Mouse (Mus musculus) liver, embryonic 12.5 days (tissue): ENCODE measurements around the gene Gm11114. TPM values are rescaled to one million over a fixed set of nuclear protein-coding genes. Genes with fewer than 3 reads are reported as not detected.

ENCODE experiments used
- ATAC-seq: fragments of 200-750 bp; cut with Nextera tagmentation; 2 replicates; pipeline ENCODE4 v1.8.0; 2017; ENCODE audit warnings: moderate number of reproducible peaks, mild to moderate bottlenecking, moderate library complexity
- H3K27ac ChIP-seq: fragments of 300-500 bp; sonication (generic); 2 replicates; pipeline ENCODE4 v1.5.1; 2016; ENCODE audit warnings: mild to moderate bottlenecking
- H3K27me3 ChIP-seq: fragments of 300-500 bp; sonication (generic); replicated peaks from 2 replicates; pipeline ENCODE4 v1.6.1; 2016; ENCODE audit warnings: mild to moderate bottlenecking, moderate library complexity
- H3K36me3 ChIP-seq: fragments of 300-500 bp; sonication (generic); 2 replicates; pipeline ENCODE4 v1.6.1; 2016; ENCODE audit warnings: mild to moderate bottlenecking, moderate library complexity
- H3K4me1 ChIP-seq: fragments of 300-500 bp; sonication (generic); 2 replicates; pipeline ENCODE4 v1.6.1; 2016
- H3K4me2 ChIP-seq: fragments of 300-500 bp; sonication (generic); 2 replicates; pipeline ENCODE4 v1.6.1; 2016; ENCODE audit warnings: mild to moderate bottlenecking, moderate library complexity
- H3K4me3 ChIP-seq: fragments of 300-500 bp; sonication (generic); 2 replicates; pipeline ENCODE4 v1.5.1; 2016; ENCODE audit warnings: mild to moderate bottlenecking, moderate library complexity
- H3K9ac ChIP-seq: fragments of 300-500 bp; sonication (generic); 2 replicates; pipeline ENCODE4 v1.6.1; 2016; ENCODE audit warnings: mild to moderate bottlenecking, moderate library complexity
- H3K9me3 ChIP-seq: fragments of 300-500 bp; sonication (generic); replicated peaks from 2 replicates; pipeline ENCODE4 v1.6.1; 2016; ENCODE audit warnings: mild to moderate bottlenecking, moderate library complexity
- WGBS: fragments of 180-500 bp; shearing (Covaris S2); methylation state at CpG from one replicate; pipeline ENCODE4 v1.1.7; 2016; ENCODE audit not compliant: insufficient replicate concordance; 5-methylcytosine and 5-hydroxymethylcytosine counted together
- polyA plus RNA-seq: library from polyadenylated mRNA; unstranded; fragments of >200 nt; fragmentation: Nextera tagmentation; extraction: Ambion mirVana; gene quantifications from 2 replicates; pipeline ENCODE4 v1.2.1, GENCODE M21; 2016

Gm11114 gene
- polyA plus RNA-seq, result not detected in 2 replicates

- Histone ChIP-seq H3K4me1 (no peaks in the 10 kb centered on the region), H3K9ac (no peak within 1 kb of the TSS)
- 64% methylated on average over 6 of the region's 6 CpGs for WGBS
These were observed at the start of gene Gm11114 for GRCm38 (mm10) chr9:85312473-85312872. Gm11114 (plus strand) TSS chr9:85312773.

DNA sequence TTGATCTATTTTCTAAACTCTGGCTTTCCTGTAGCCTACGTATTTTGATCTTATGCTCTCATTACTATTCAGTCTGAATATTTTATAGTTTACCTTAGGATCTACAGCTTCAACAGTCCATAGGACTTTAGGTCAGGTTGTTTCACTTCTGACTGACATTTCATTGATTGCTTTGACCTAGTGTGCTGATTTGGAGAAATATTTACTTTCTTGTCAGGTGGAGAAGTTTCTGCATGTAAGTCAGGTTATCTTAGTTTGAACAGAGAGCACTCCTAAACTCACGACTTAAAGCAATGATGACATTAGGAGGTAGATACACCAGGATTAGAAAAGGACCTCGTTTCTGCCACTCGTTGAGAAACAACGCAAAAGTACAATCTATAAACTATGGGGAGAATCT is 45.7 kb upstream of the Gm11114 start:
- Histone ChIP-seq H3K27me3 (no peaks in the 10 kb centered on the region), H3K27ac (no peak overlapping the region), H3K4me3 (no peak overlapping the region), H3K4me1 (no peaks in the 10 kb centered on the region), H3K4me2 (no peak overlapping the region), H3K36me3 (no peaks in the 10 kb centered on the region), H3K9me3 (no peaks in the 10 kb centered on the region), H3K9ac (no peak overlapping the region)
- WGBS, result 56% methylated on average over 5 of the region's 5 CpGs
- no peak for ATAC-seq

More at GRCm38 (mm10) chr9:85312473-85312872, at the start of gene Gm11114:
- Histone ChIP-seq H3K36me3 (no peaks in the 10 kb centered on the region), H3K9me3 (no peaks in the 10 kb centered on the region), H3K27me3 (no peaks in the 10 kb centered on the region), H3K27ac (no peak within 1 kb of the TSS), H3K4me3 (no peak within 1 kb of the TSS), H3K4me2 (no peak within 1 kb of the TSS)
- no peak for ATAC-seq

DNA sequence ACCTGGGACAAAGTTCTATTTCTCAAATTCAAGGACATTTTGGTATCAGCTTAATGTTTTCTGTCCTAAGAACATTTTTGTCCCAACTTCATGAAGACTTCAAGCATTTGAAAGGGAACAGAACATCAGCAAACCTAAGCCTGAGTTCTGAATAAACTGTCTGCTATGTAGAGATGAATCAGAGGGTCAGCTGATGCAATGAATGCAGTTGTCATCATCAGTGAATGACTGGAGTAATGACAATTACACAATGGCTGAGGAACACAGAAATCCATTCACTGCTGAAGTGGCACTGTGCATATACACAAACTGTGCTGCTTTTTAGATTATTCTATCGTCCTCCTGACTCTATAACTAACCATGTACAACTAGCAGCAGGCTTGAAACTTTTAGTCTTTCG is 38.5 kb upstream of the Gm11114 start:
- no peak for ATAC-seq
- Histone ChIP-seq H3K4me3 (no peak overlapping the region), H3K27me3 (no peaks in the 10 kb centered on the region), H3K9me3 (no peaks in the 10 kb centered on the region), H3K36me3 (no peaks in the 10 kb centered on the region), H3K4me2 (no peak overlapping the region), H3K9ac (no peak overlapping the region), H3K4me1 (no peaks in the 10 kb centered on the region), H3K27ac (no peak overlapping the region)
- 65% methylated on average over 2 of the region's 2 CpGs for WGBS

- Histone ChIP-seq H3K4me3 (no peak overlapping the region), H3K4me1 (no peaks in the 10 kb centered on the region), H3K36me3 (no peaks in the 10 kb centered on the region), H3K4me2 (no peak overlapping the region), H3K27ac (no peak overlapping the region), H3K9me3 (no peaks in the 10 kb centered on the region), H3K27me3 (no peaks in the 10 kb centered on the region), H3K9ac (no peak overlapping the region)
- ATAC-seq, result no peak
- WGBS, result 66% methylated on average over 4 of the region's 4 CpGs
These were observed 9.7 kb upstream of the Gm11114 start for GRCm38 (mm10) chr9:85302849-85303248.

DNA sequence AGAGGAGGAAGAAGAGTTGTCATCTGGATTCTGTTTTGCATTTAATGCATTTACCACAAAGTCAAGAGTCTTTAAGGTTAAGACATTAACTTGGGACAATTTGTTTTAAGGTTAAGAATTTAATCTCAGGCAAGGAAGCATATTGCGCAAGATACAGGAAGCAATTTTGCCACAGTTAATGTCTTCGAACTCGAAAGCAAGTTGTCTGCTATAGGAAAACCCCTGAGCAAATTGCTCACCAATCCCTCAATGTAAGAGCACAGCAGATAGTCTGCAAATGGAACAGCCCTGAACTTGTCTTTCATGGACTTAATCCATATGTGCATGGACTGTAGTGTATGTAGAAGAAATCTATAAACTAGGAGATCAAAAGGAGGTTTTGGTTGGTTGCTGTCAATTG is 9.2 kb upstream of the Gm11114 start:
- H3K9ac ChIP-seq, result no peak overlapping the region
- no peaks in the 10 kb centered on the region for H3K27me3 ChIP-seq
- no peaks in the 10 kb centered on the region for H3K36me3 ChIP-seq
- ATAC-seq, result no peak
- no peak overlapping the region for H3K4me2 ChIP-seq
- 49% methylated on average over 3 of the region's 3 CpGs for WGBS
- H3K4me1 ChIP-seq, result no peaks in the 10 kb centered on the region
- no peak overlapping the region for H3K4me3 ChIP-seq
- H3K27ac ChIP-seq, result no peak overlapping the region
- no peaks in the 10 kb centered on the region for H3K9me3 ChIP-seq

DNA sequence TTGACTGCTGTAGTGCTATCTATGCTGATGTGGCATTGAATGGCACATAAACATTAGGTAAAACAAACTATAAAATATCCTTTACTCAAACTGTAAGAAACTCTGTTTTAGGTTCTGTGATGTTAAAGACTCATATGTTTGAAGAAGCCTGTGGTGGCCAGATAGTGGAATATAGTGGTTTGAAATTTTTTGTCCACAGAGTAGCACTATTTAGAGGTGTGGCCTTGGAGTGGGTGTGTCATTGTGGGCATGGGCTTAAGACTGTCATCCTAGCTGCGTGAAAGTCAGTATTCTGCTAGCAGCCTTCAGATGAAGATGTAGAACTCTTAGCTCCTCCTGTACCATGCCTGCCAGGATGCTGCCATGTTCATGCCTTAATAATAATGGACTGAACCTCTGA is 3.5 kb downstream of the Gm11114 start:
- Histone ChIP-seq H3K9ac (no peak overlapping the region), H3K36me3 (no peaks in the 10 kb centered on the region), H3K4me1 (no peaks in the 10 kb centered on the region), H3K9me3 (no peaks in the 10 kb centered on the region), H3K27me3 (no peaks in the 10 kb centered on the region), H3K4me2 (no peak overlapping the region), H3K27ac (no peak overlapping the region), H3K4me3 (no peak overlapping the region)
- WGBS, result 31% methylated on average over 1 of the region's 1 CpGs
- no peak for ATAC-seq

DNA sequence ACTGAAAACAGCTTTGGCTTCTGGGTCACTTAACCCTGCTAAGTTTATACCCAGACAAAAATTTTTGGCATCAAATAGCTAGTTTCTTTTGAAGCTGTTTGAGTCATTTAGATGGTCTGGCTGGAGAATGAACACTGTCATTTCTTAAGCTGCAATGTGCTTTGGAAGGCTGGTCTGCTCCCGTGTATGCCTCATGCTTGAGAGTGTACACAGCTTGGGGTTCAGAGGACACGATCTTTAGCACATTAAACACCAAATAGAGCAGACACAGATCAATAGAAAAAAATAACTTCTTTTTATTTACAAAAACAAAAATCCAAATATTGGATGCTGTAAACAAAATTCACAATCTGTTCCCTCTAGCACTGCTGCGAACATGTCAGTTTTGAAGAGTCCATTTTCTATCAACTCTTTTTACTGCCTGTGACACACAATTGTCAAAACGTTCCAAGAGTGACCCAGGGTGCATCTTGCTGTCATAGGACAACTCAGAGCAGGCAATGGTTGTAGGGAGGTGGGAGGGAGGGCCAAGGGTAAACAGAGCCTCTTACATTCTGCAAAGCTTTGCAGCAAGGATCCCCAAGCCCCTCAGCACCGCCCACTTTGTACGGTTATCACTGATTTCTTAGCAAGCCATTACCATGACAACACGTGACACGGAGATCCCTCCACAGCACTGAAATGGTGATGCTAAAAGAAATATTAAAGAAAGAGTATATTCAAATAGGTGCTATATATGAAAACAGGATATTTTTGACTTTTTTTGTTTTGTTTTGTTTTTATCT is 7.8 kb downstream of the Gm11114 start:
- Histone ChIP-seq H3K9me3 (no peaks in the 10 kb centered on the region), H3K4me1 (0 out of 2 replicates have a peak, but pooled peaks cover 4% of the 10 kb centered on the region), H3K9ac (no peak overlapping the region), H3K4me3 (no peak overlapping the region), H3K4me2 (no peak overlapping the region), H3K27me3 (no peaks in the 10 kb centered on the region), H3K36me3 (no peaks in the 10 kb centered on the region), H3K27ac (no peak overlapping the region)
- no peak for ATAC-seq
- WGBS, result 61% methylated on average over 8 of the region's 8 CpGs

GRCm38 (mm10) chr9:85324158-85324875 is 11.7 kb downstream of the Gm11114 start:
- Histone ChIP-seq H3K4me3 (peak overlapping the region; percentile 72), H3K27ac (no peak overlapping the region), H3K9me3 (no peaks in the 10 kb centered on the region), H3K4me2 (peak overlapping the region; percentile 80), H3K9ac (0 out of 2 replicates have a peak overlapping the region, but pooled peaks have one; percentile 17), H3K4me1 (peaks cover 25% of the 10 kb centered on the region), H3K27me3 (peaks cover 14% of the 10 kb centered on the region), H3K36me3 (no peaks in the 10 kb centered on the region)
- WGBS, result 58% methylated on average over 11 of the region's 11 CpGs
- no peak for ATAC-seq

GRCm38 (mm10) chr9:85325201-85325868 is 12.8 kb downstream of the Gm11114 start:
- peaks cover 25% of the 10 kb centered on the region for H3K4me1 ChIP-seq
- 0 out of 2 replicates have a peak overlapping the region, but pooled peaks have one; percentile 17 for H3K9ac ChIP-seq
- no peak for ATAC-seq
- WGBS, result 28% methylated on average over 17 of the region's 17 CpGs
- peaks cover 14% of the 10 kb centered on the region for H3K27me3 ChIP-seq
- peak overlapping the region; percentile 72 for H3K4me3 ChIP-seq
- peak overlapping the region; percentile 80 for H3K4me2 ChIP-seq
- H3K27ac ChIP-seq, result no peak overlapping the region
- no peaks in the 10 kb centered on the region for H3K9me3 ChIP-seq
- no peaks in the 10 kb centered on the region for H3K36me3 ChIP-seq

- Histone ChIP-seq H3K9me3 (no peaks in the 10 kb centered on the region), H3K27ac (peak overlapping the region; percentile 75), H3K27me3 (peaks cover 14% of the 10 kb centered on the region), H3K4me2 (peak overlapping the region; percentile 80), H3K4me1 (peaks cover 25% of the 10 kb centered on the region), H3K36me3 (no peaks in the 10 kb centered on the region), H3K4me3 (peak overlapping the region; percentile 72), H3K9ac (peak overlapping the region; percentile 60)
- under 1% methylated on average over 88 of the region's 88 CpGs for WGBS
- peak; percentile 57 for ATAC-seq
These were observed 14.0 kb downstream of the Gm11114 start for GRCm38 (mm10) chr9:85326292-85327241.
